Mouse (Mus musculus) E14TG2a.4 (cell line): ENCODE results near the gene Olfr1145.

ENCODE experiments used
- H3K27me3 ChIP-seq: 2 replicates; pipeline ENCODE4 v1.6.1; 2014; ENCODE audit warnings: low read length, control low read depth; ENCODE audit not compliant: insufficient read depth
- H3K36me3 ChIP-seq: 2 replicates; pipeline ENCODE4 v1.6.1; 2014; ENCODE audit warnings: low read length, control low read depth; ENCODE audit not compliant: insufficient read depth
- H3K4me1 ChIP-seq: replicated peaks from 2 replicates; pipeline ENCODE4 v1.6.1; 2014; ENCODE audit warnings: low read depth, low read length, control low read depth
- H3K4me3 ChIP-seq: replicated peaks from 2 replicates; pipeline ENCODE4 v1.5.1; 2014; ENCODE audit warnings: mild to moderate bottlenecking, low read length
- H3K9me3 ChIP-seq: 2 replicates; pipeline ENCODE4 v1.6.1; 2014; ENCODE audit warnings: low read length, control low read depth
- CTCF ChIP-seq: conservative IDR thresholded peaks from 2 replicates; pipeline ENCODE4 v1.5.1; 2014; ENCODE audit warnings: low read length
- NANOG ChIP-seq: IDR thresholded peaks from 2 replicates; pipeline ENCODE4 v1.6.1; 2014; ENCODE audit warnings: borderline replicate concordance, low read length, mixed read lengths
- POU5F1 ChIP-seq: IDR thresholded peaks from 2 replicates; pipeline ENCODE4 v1.6.1; 2014; ENCODE audit warnings: low read length, borderline replicate concordance

The Olfr1145 gene

DNA sequence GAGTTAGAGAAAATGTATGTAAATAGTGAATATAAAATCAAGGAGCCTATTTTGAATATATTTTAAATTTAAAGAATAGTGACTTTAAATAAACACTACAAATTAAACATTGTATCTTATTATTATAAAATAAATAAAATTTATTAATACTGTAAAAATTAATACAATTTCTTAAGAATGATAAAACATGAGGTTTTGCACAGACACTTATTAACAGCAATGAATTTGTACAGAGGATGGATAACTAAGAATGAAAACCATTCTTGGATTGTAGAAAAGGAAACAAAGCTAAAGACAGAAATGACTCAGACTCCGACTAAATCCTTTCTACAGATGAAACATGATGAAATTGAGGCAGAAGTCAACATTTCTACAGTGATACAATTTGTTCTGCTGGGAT lies at the start of gene Olfr1145:
Olfr1145 (plus strand) TSS at position 301 of the 400 bp plus-strand sequence.
- H3K36me3 ChIP-seq = no peaks in the 10 kb centered on the region
- no peak for TF ChIP-seq POU5F1
- no peaks in the 10 kb centered on the region for H3K27me3 ChIP-seq
- no peaks in the 10 kb centered on the region for H3K9me3 ChIP-seq
- no peaks in the 10 kb centered on the region for H3K4me1 ChIP-seq
- no peak within 1 kb of the TSS for H3K4me3 ChIP-seq

DNA sequence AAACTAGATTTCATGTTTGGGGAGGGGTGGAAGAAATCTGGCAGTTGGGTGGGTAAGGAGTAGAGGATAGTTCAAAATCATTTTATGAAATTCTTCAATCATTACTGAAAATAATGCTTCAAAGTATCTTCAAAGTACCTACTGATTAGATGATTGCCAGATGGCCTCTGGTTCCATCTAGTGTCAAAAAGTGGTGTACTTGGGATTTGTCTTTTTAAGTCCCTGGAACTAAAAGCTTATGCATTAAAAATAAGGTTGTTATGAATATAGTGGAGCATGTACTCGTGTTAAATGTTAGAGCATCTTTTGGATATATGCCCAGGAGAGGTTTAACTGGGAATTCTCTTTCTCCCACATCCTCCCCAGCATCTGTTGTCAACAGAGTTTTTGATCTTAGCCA lies 33.5 kb upstream of the Olfr1145 start:
- Histone ChIP-seq H3K4me1 (no peaks in the 10 kb centered on the region), H3K36me3 (no peaks in the 10 kb centered on the region), H3K9me3 (peaks cover 12% of the 10 kb centered on the region), H3K4me3 (no peak overlapping the region), H3K27me3 (no peaks in the 10 kb centered on the region)
- no peak for TF ChIP-seq CTCF
- no peak for TF ChIP-seq NANOG
- no peak for TF ChIP-seq POU5F1

DNA sequence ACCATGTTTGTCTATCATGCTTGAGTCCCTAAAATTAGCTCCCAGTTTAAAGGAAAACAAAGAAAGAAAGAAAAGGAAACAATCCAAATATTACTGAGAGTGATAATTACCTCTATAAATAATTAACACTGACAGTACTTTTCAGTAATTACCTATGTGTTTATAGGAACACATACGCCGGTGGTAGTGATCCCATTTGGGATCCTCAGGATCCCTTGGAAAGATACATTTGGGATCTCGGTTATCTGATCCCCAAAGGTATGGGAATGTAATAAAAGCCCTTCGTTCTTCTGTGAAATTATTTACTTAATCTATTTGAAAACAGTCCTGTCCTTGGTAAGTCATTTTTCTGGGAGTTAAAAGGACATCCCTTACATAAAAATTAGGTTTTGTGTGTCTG lies 30.4 kb upstream of the Olfr1145 start, which contains the start of gene Olfr152:
Olfr152 (plus strand) TSS at position 301 of the 400 bp plus-strand sequence.
- no peaks in the 10 kb centered on the region for H3K4me1 ChIP-seq
- H3K4me3 ChIP-seq = no peak within 1 kb of the TSS
- no peak for TF ChIP-seq POU5F1
- TF ChIP-seq NANOG = no peak
- TF ChIP-seq CTCF = no peak
- H3K9me3 ChIP-seq = peaks cover 15% of the 10 kb centered on the region
- H3K36me3 ChIP-seq = no peaks in the 10 kb centered on the region
- no peaks in the 10 kb centered on the region for H3K27me3 ChIP-seq

- Histone ChIP-seq H3K27me3 (no peaks in the 10 kb centered on the region), H3K36me3 (no peaks in the 10 kb centered on the region), H3K4me3 (no peak within 1 kb of the TSS), H3K9me3 (no peaks in the 10 kb centered on the region), H3K4me1 (no peaks in the 10 kb centered on the region)
- TF ChIP-seq CTCF (no peak), POU5F1 (no peak), NANOG (no peak)
These were observed 9.3 kb upstream of the Olfr1145 start, which contains the start of gene Olfr1143 for GRCm38 (mm10) chr2:87800292-87800691. Gene Olfr1143 (plus strand): TSS chr2:87800592.

- H3K4me1 ChIP-seq = no peaks in the 10 kb centered on the region
- H3K4me3 ChIP-seq = no peak within 1 kb of the TSS
- H3K9me3 ChIP-seq = no peaks in the 10 kb centered on the region
- H3K27me3 ChIP-seq = no peaks in the 10 kb centered on the region
- TF ChIP-seq CTCF = no peak
- TF ChIP-seq POU5F1 = no peak
- TF ChIP-seq NANOG = no peak
- no peaks in the 10 kb centered on the region for H3K36me3 ChIP-seq
These were observed 20.6 kb downstream of the Olfr1145 start, which contains the start of gene Olfr1148 for GRCm38 (mm10) chr2:87830233-87830632. Gene Olfr1148 (plus strand): TSS chr2:87830533.

GRCm38 (mm10) chr2:87843693-87844092 lies 34.1 kb downstream of the Olfr1145 start, which contains the start of gene Olfr1150-ps1:
Gene Olfr1150-ps1 (plus strand): TSS chr2:87843993.
- TF ChIP-seq NANOG (no peak), CTCF (no peak), POU5F1 (no peak)
- H3K9me3 ChIP-seq = no peaks in the 10 kb centered on the region
- H3K4me1 ChIP-seq = no peaks in the 10 kb centered on the region
- H3K27me3 ChIP-seq = no peaks in the 10 kb centered on the region
- no peaks in the 10 kb centered on the region for H3K36me3 ChIP-seq
- no peak within 1 kb of the TSS for H3K4me3 ChIP-seq

GRCm38 (mm10) chr2:87855562-87855961 lies 45.9 kb downstream of the Olfr1145 start, which contains the start of gene Olfr1151:
Gene Olfr1151 (plus strand): TSS chr2:87855862.
- no peaks in the 10 kb centered on the region for H3K4me1 ChIP-seq
- no peak within 1 kb of the TSS for H3K4me3 ChIP-seq
- no peaks in the 10 kb centered on the region for H3K27me3 ChIP-seq
- no peak for TF ChIP-seq CTCF
- no peak for TF ChIP-seq NANOG
- no peak for TF ChIP-seq POU5F1
- H3K36me3 ChIP-seq = no peaks in the 10 kb centered on the region
- H3K9me3 ChIP-seq = no peaks in the 10 kb centered on the region
